Mouse (Mus musculus) forebrain, embryonic 10.5 days (tissue): ENCODE results near the gene Epb41l4b. TPM values are rescaled to one million over a fixed set of nuclear protein-coding genes. Genes with fewer than 3 reads are reported as not detected.

ENCODE experiments used
- DNase-seq: peaks from one replicate; pipeline ENCODE4 v3.0.0-alpha.2; 2017; ENCODE audit warnings: low spot score; ENCODE audit errors: extremely low spot score
- H3K27ac ChIP-seq: fragments of 300-500 bp; sonication (generic); 2 replicates; pipeline ENCODE4 v1.5.1; 2016; ENCODE audit warnings: mild to moderate bottlenecking
- H3K27me3 ChIP-seq: fragments of 300-500 bp; sonication (generic); 2 replicates; pipeline ENCODE4 v1.6.1; 2016; ENCODE audit warnings: mild to moderate bottlenecking; ENCODE audit not compliant: poor library complexity, severe bottlenecking
- H3K36me3 ChIP-seq: fragments of 300-500 bp; sonication (generic); replicated peaks from 2 replicates; pipeline ENCODE4 v1.6.1; 2016; ENCODE audit warnings: mild to moderate bottlenecking, moderate library complexity
- H3K4me1 ChIP-seq: fragments of 300-500 bp; sonication (generic); 2 replicates; pipeline ENCODE4 v1.6.1; 2016
- H3K4me3 ChIP-seq: fragments of 300-500 bp; sonication (generic); 2 replicates; pipeline ENCODE4 v1.5.1; 2016; ENCODE audit warnings: mild to moderate bottlenecking, moderate library complexity
- H3K9me3 ChIP-seq: fragments of 300-500 bp; sonication (generic); 2 replicates; pipeline ENCODE4 v1.6.1; 2016; ENCODE audit warnings: mild to moderate bottlenecking, moderate library complexity
- WGBS: fragments of 180-500 bp; shearing (Covaris S2); methylation state at CpG from one replicate; pipeline ENCODE4 v1.1.7; 2016; 5-methylcytosine and 5-hydroxymethylcytosine counted together
- polyA plus RNA-seq: library from polyadenylated mRNA; unstranded; fragments of >200 nt; fragmentation: Nextera tagmentation; extraction: Ambion mirVana; gene quantifications from 2 replicates; pipeline ENCODE4 v1.2.1, GENCODE M21; 2016

Gene Epb41l4b
- polyA plus RNA-seq, 1 experiment from 2014 or later, result 0.37 TPM

DNA sequence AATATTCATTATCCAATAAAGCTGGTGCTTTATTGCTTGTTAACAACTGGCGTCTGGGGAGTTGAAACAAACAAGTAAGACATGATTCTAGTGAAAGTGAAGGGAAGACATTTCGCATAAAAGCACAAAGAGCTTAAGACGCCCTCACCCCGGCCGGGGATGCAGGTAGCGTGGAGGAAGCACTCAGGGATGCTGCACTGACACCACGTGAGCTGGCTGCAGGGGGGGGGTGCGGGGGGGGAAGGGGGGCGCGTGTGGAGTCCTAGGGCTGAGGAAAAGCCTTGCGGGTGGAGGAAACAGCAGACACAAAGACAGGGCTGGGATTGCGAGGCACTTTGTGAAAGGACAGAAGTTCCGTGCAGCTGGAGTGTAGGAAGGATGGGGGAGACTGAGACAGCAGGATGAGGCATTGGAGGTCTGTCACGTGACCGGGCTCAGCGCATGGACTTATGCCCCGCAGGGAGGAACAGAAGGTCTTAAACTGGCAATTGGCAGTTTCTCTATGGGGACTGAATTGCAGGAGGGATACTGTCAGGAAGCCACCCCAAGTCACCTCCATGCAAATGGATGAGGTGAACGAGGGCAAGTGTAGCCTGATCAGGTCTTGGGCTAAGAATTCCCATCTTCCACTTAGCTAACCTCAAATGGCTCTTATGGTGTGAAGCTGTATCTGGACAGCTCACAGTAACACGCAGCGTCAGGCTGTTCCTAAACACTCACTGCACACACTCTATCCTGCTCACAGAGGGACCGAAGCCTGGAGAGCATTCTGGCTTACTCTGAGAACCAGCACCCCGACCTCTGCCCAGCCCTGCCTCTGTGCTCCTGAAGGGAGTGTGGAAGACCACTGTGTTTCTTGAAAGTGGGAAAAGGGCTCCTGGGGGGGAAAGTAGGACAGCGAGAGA lies 103.9 kb downstream of the Epb41l4b start:
- H3K9me3 ChIP-seq, result peaks cover 4% of the 10 kb centered on the region; the same call in 1 of the 2 replicates
- 14% methylated on average over 23 of the region's 23 CpGs for WGBS
- peaks cover 19% of the 10 kb centered on the region for H3K4me1 ChIP-seq
- peak overlapping the region; percentile 50 for H3K4me3 ChIP-seq
- no peaks in the 10 kb centered on the region for H3K36me3 ChIP-seq
- H3K27ac ChIP-seq, result peak overlapping the region; percentile 75
- DNase-seq, result peak; percentile 27
- H3K27me3 ChIP-seq, result peaks cover 30% of the 10 kb centered on the region

GRCm38 (mm10) chr4:57037554-57037953 lies 105.7 kb downstream of the Epb41l4b start:
- Histone ChIP-seq H3K4me3 (no peak overlapping the region), H3K36me3 (no peaks in the 10 kb centered on the region), H3K27me3 (peaks cover 30% of the 10 kb centered on the region), H3K4me1 (peaks cover 19% of the 10 kb centered on the region), H3K27ac (no peak overlapping the region), H3K9me3 (peaks cover 4% of the 10 kb centered on the region; the same call in 1 of the 2 replicates)
- no peak for DNase-seq
- WGBS, result 79% methylated on average over 7 of the region's 7 CpGs

DNA sequence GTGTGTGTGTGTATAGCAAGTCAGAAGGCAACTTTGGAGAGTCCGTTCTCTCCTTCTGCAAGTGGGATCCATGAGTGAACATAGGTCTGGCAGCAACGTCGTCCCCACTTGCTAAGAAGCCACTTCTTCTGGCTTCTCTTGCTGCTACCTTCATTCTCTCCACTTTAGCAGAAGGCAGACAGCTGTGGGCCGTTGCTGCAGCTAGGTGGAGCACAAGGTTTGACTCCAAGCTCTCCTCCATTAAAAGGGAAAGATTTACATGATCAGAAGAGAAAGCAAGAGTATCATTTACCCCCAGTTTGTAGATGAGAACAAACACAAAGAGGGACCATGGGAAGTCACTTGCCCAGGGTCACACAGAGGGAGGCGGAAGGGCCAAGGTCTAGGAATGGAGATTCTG lies 109.1 kb downstream of the Epb41l4b start:
- no peaks in the 10 kb centered on the region for H3K36me3 ChIP-seq
- peaks cover 17% of the 10 kb centered on the region for H3K27me3 ChIP-seq
- H3K27ac ChIP-seq, result no peak overlapping the region
- no peaks in the 10 kb centered on the region for H3K9me3 ChIP-seq
- H3K4me3 ChIP-seq, result no peak overlapping the region
- 82% methylated on average over 5 of the region's 5 CpGs for WGBS
- peaks cover 5% of the 10 kb centered on the region for H3K4me1 ChIP-seq
- no peak for DNase-seq

GRCm38 (mm10) chr4:57031440-57031839 lies 111.8 kb downstream of the Epb41l4b start:
- H3K27ac ChIP-seq, result no peak overlapping the region
- 88% methylated on average over 4 of the region's 4 CpGs for WGBS
- no peaks in the 10 kb centered on the region for H3K9me3 ChIP-seq
- no peak overlapping the region for H3K4me3 ChIP-seq
- no peaks in the 10 kb centered on the region for H3K36me3 ChIP-seq
- no peak for DNase-seq
- no peaks in the 10 kb centered on the region for H3K4me1 ChIP-seq
- H3K27me3 ChIP-seq, result no peaks in the 10 kb centered on the region

GRCm38 (mm10) chr4:57027954-57028353 lies 115.3 kb downstream of the Epb41l4b start:
- H3K9me3 ChIP-seq, result no peaks in the 10 kb centered on the region
- no peaks in the 10 kb centered on the region; the same call in 1 of the 2 replicates for H3K4me1 ChIP-seq
- H3K27ac ChIP-seq, result no peak overlapping the region
- no peak overlapping the region for H3K4me3 ChIP-seq
- no peaks in the 10 kb centered on the region for H3K36me3 ChIP-seq
- DNase-seq, result no peak
- H3K27me3 ChIP-seq, result no peaks in the 10 kb centered on the region
- 78% methylated on average over 10 of the region's 10 CpGs for WGBS

- Histone ChIP-seq H3K36me3 (no peaks in the 10 kb centered on the region), H3K4me3 (no peak overlapping the region), H3K27ac (0 out of 2 replicates have a peak overlapping the region, but pooled peaks have one; percentile 20), H3K9me3 (no peaks in the 10 kb centered on the region), H3K27me3 (no peaks in the 10 kb centered on the region), H3K4me1 (no peaks in the 10 kb centered on the region; the same call in 1 of the 2 replicates)
- DNase-seq, result no peak
- 87% methylated on average over 3 of the region's 3 CpGs for WGBS
Measured at GRCm38 (mm10) chr4:57023527-57023926, 119.7 kb downstream of the Epb41l4b start.

DNA sequence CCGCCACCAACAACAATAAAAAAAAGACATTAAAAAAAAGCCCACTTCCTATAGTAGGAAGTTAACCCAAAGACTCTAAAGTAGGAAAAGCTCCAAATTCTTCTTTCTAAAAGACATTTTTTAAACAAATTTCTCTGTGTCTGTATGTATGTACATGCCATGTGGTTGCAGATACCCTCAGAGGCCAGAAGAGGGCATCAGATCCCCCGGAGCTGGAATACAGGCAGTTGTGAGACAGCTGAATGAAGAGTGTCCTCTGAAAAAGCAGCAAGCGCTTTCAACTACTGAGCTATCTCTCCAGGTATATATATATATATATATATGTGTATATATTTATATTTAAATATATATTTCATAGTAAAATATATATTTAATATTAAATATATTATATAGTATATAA lies 121.9 kb downstream of the Epb41l4b start:
- H3K4me3 ChIP-seq, result no peak overlapping the region
- 91% methylated on average over 3 of the region's 3 CpGs for WGBS
- no peaks in the 10 kb centered on the region for H3K9me3 ChIP-seq
- peaks cover 9% of the 10 kb centered on the region for H3K27me3 ChIP-seq
- no peaks in the 10 kb centered on the region for H3K36me3 ChIP-seq
- no peak overlapping the region for H3K27ac ChIP-seq
- H3K4me1 ChIP-seq, result peaks cover 6% of the 10 kb centered on the region; the same call in 1 of the 2 replicates
- no peak for DNase-seq

- H3K4me3 ChIP-seq, result no peak overlapping the region
- no peak overlapping the region for H3K27ac ChIP-seq
- WGBS, result 30% methylated on average over 5 of the region's 5 CpGs
- peaks cover 6% of the 10 kb centered on the region; the same call in 1 of the 2 replicates for H3K4me1 ChIP-seq
- H3K9me3 ChIP-seq, result no peaks in the 10 kb centered on the region
- DNase-seq, result peak; percentile 75
- no peaks in the 10 kb centered on the region for H3K36me3 ChIP-seq
- H3K27me3 ChIP-seq, result peaks cover 25% of the 10 kb centered on the region
Measured at GRCm38 (mm10) chr4:57017229-57017628, 126.0 kb downstream of the Epb41l4b start.

- Histone ChIP-seq H3K4me1 (peaks cover 6% of the 10 kb centered on the region; the same call in 1 of the 2 replicates), H3K36me3 (no peaks in the 10 kb centered on the region), H3K27ac (no peak overlapping the region), H3K9me3 (no peaks in the 10 kb centered on the region), H3K27me3 (peaks cover 30% of the 10 kb centered on the region), H3K4me3 (no peak overlapping the region)
- no peak for DNase-seq
- 57% methylated on average over 18 of the region's 18 CpGs for WGBS
Measured at GRCm38 (mm10) chr4:57016366-57017171, 126.7 kb downstream of the Epb41l4b start.

GRCm38 (mm10) chr4:57015032-57015431 lies 128.2 kb downstream of the Epb41l4b start:
- no peak overlapping the region for H3K27ac ChIP-seq
- H3K4me1 ChIP-seq, result peaks cover 12% of the 10 kb centered on the region
- no peak overlapping the region for H3K4me3 ChIP-seq
- DNase-seq, result no peak
- no peaks in the 10 kb centered on the region for H3K9me3 ChIP-seq
- no peaks in the 10 kb centered on the region for H3K36me3 ChIP-seq
- peaks cover 44% of the 10 kb centered on the region for H3K27me3 ChIP-seq
- 94% methylated on average over 5 of the region's 5 CpGs for whole genome bisulfite sequencing

- WGBS, result 62% methylated on average over 8 of the region's 8 CpGs
Measured at GRCm38 (mm10) chr4:57011454-57012046, 131.7 kb downstream of the Epb41l4b start.

GRCm38 (mm10) chr4:57010919-57011318 lies 132.3 kb downstream of the Epb41l4b start:
- Histone ChIP-seq H3K27ac (no peak overlapping the region), H3K9me3 (no peaks in the 10 kb centered on the region), H3K4me1 (peaks cover 7% of the 10 kb centered on the region), H3K27me3 (peaks cover 36% of the 10 kb centered on the region), H3K36me3 (no peaks in the 10 kb centered on the region), H3K4me3 (no peak overlapping the region)
- no peak for DNase-seq
- 30% methylated on average over 6 of the region's 6 CpGs for WGBS

More at GRCm38 (mm10) chr4:57011454-57012046, 131.7 kb downstream of the Epb41l4b start:
- peaks cover 42% of the 10 kb centered on the region for H3K27me3 ChIP-seq
- H3K9me3 ChIP-seq, result no peaks in the 10 kb centered on the region
- no peak overlapping the region for H3K27ac ChIP-seq
- H3K36me3 ChIP-seq, result no peaks in the 10 kb centered on the region
- DNase-seq, result no peak
- peaks cover 9% of the 10 kb centered on the region for H3K4me1 ChIP-seq
- H3K4me3 ChIP-seq, result no peak overlapping the region
